Mouse (Mus musculus) cerebellum, adult 2 months (tissue): ENCODE measurements around the gene Ucn. TPM values are rescaled to one million over a fixed set of nuclear protein-coding genes. Genes with fewer than 3 reads are reported as not detected.
A peak's percentile ranks its signal among the peaks of the same experiment; 100 is the strongest.

Experiments
- DNase-seq, 2 experiments: peaks; one replicate each; pipeline ENCODE4 v3.0.0; 2021
- H3K27ac ChIP-seq: fragments of 200-500 bp; 2 replicates; pipeline ENCODE4 v1.5.1; 2012; ENCODE audit warnings: low read length, control low read depth, inconsistent platforms; ENCODE audit not compliant: insufficient read depth
- H3K27me3 ChIP-seq: fragments of 200-500 bp; 2 replicates; pipeline ENCODE4 v1.6.1; 2012; ENCODE audit warnings: inconsistent platforms, mild to moderate bottlenecking, low read length, moderate library complexity; ENCODE audit not compliant: control insufficient read depth, insufficient read depth
- H3K4me1 ChIP-seq: fragments of 200-500 bp; 2 replicates; pipeline ENCODE4 v1.6.1; 2011; ENCODE audit warnings: low read length; ENCODE audit not compliant: control insufficient read depth, insufficient read depth
- H3K4me3 ChIP-seq: fragments of 200-500 bp; replicated peaks from 2 replicates; pipeline ENCODE3; 2011; ENCODE audit warnings: mild to moderate bottlenecking, low read depth, low read length, control low read depth; ENCODE audit not compliant: insufficient read depth
- CTCF ChIP-seq: fragments of 200-500 bp; IDR thresholded peaks from 2 replicates; pipeline ENCODE4 v1.5.1; 2011; ENCODE audit warnings: low read depth, mild to moderate bottlenecking, control low read depth, low read length, moderate library complexity, borderline replicate concordance; ENCODE audit not compliant: insufficient read depth
- POLR2A ChIP-seq: fragments of 200-500 bp; IDR thresholded peaks from 2 replicates; pipeline ENCODE4 v1.6.1; 2011; ENCODE audit warnings: low read length, control low read depth, borderline replicate concordance; ENCODE audit not compliant: insufficient read depth
- WGBS: fragments of 180-500 bp; shearing (Covaris S2); methylation state at CpG from one replicate; pipeline ENCODE4 v1.1.7; 2018; 5-methylcytosine and 5-hydroxymethylcytosine counted together
- polyA plus RNA-seq: library from polyadenylated mRNA; depleted of rRNA; stranded (reverse); fragments of >200 nt; gene quantifications from 2 replicates; pipeline ENCODE4 v1.2.3, GENCODE M21; 2012

The Ucn gene
- polyA plus RNA-seq, 1 experiment = 1.2 TPM

GRCm38 (mm10) chr5:31154152-31154553 is 15.5 kb upstream of the Ucn start, which contains the start of gene Mpv17:
TSS of gene Mpv17 (minus strand) at chr5:31154251.
- peak; percentile 85 to 90 for DNase-seq
- TF ChIP-seq CTCF (no peak), POLR2A (peak; percentile 78; the same call in 1 of the 2 replicates)
- no peaks in the 10 kb centered on the region for H3K27me3 ChIP-seq
- peak within 1 kb of the TSS; percentile 81 for H3K4me3 ChIP-seq
- H3K4me1 ChIP-seq = peaks cover 7% of the 10 kb centered on the region
- peak within 1 kb of the TSS; percentile 48 for H3K27ac ChIP-seq
- WGBS = under 1% methylated on average over 19 of the region's 19 CpGs

DNA sequence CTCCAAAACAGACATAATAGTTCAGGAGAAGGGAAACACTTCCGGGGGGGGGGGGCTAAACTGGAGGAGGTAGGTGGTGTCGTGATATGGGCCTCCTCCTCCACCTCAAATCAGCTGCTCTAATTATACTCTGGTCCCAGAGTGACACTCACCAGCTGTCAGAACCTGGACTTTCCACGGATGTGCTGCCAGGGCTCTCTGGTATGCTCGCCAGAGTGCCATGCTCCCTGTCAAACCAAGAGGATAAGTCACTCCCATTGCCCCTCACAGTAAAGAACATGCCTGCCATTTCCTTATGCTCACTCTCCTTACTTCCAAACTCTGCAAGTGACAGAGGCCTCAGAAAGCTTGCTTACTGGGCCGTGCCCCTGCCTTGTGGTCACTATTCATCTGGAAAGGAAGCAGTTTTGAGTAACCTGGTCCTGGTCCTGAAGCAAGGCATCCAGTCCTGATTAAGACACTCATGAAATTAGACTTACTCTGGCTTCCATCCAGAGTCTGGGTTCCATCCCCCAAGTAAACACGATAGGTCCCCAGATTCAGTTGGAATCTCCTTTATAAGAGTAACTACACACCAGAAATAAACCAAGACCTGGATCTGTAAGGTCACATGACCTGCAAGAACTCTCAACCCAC is 15.0 kb upstream of the Ucn start:
- no peak for DNase-seq
- TF ChIP-seq POLR2A = no peak
- Histone ChIP-seq H3K27ac (peak overlapping the region; percentile 37), H3K4me3 (peak overlapping the region; percentile 81), H3K4me1 (peaks cover 7% of the 10 kb centered on the region), H3K27me3 (no peaks in the 10 kb centered on the region)
- WGBS = 15% methylated on average over 6 of the region's 6 CpGs

DNA sequence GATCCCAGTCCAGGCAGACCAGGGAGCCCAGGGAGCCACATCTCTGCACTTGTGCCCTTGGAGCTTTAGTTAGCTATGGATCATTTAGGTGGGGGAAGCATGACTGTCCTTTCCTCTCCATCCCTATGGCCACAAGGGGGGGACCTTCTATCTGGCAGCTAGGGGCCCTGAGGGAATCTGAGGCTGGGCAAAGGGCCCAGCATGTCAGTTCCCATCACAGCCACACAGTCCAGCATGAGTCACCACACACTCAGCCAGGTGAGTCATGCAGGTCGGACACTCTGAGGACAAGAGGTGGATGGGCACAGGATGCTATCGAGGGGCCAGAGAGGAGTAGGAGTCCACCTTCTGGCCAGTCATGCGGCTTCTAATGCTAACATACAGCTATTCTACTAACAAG is 13.1 kb upstream of the Ucn start:
- Histone ChIP-seq H3K27me3 (no peaks in the 10 kb centered on the region), H3K4me1 (peaks cover 7% of the 10 kb centered on the region), H3K4me3 (no peak overlapping the region), H3K27ac (peak overlapping the region; percentile 68)
- peak; percentile 69 to 87 for DNase-seq
- 12% methylated on average over 3 of the region's 3 CpGs for WGBS
- TF ChIP-seq POLR2A (no peak), CTCF (peak; percentile 33; the same call in 1 of the 2 replicates)

GRCm38 (mm10) chr5:31149781-31150180 is 11.2 kb upstream of the Ucn start:
- Histone ChIP-seq H3K4me3 (no peak overlapping the region), H3K4me1 (peaks cover 7% of the 10 kb centered on the region), H3K27ac (no peak overlapping the region), H3K27me3 (no peaks in the 10 kb centered on the region)
- DNase-seq = peak in 1 of 2 experiments; percentile 38
- 47% methylated on average over 4 of the region's 4 CpGs for WGBS
- no peak for TF ChIP-seq CTCF
- TF ChIP-seq POLR2A = no peak

- H3K27ac ChIP-seq = no peak overlapping the region
- 16% methylated on average over 9 of the region's 9 CpGs for WGBS
- no peak overlapping the region for H3K4me3 ChIP-seq
- DNase-seq = no peak
- H3K4me1 ChIP-seq = no peaks in the 10 kb centered on the region
- no peak for TF ChIP-seq CTCF
- TF ChIP-seq POLR2A = no peak
- peaks cover 7% of the 10 kb centered on the region; the same call in 1 of the 2 replicates for H3K27me3 ChIP-seq
Measured at GRCm38 (mm10) chr5:31138968-31139425, 368 bp upstream of the Ucn start.

DNA sequence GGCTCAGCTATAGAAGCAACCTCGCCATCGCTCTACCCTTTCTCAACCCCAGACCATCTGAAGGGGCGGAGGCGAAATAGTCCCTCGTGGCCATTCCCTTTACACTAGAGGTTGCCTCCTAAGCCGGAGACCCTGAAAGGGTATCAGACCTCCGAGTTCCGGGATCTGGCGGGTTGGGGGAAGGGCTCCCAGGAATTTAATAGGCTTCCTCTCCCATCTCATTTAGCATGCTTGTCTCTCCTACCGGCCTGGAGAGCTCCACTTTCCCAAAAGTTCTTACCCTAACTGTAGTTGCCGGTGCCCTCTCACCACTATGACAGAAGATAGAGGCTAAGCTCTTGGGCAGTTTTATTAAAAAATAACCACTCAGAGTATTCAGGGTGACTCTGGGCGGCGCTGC is 971 bp downstream of the Ucn start:
- Histone ChIP-seq H3K4me3 (no peak overlapping the region), H3K27ac (no peak overlapping the region), H3K4me1 (no peaks in the 10 kb centered on the region), H3K27me3 (peaks cover 7% of the 10 kb centered on the region; the same call in 1 of the 2 replicates)
- 1% methylated on average over 13 of the region's 13 CpGs for WGBS
- no peak for TF ChIP-seq POLR2A
- TF ChIP-seq CTCF = no peak
- no peak for DNase-seq

GRCm38 (mm10) chr5:31136730-31137424 is 1.8 kb downstream of the Ucn start:
- no peak for DNase-seq
- Histone ChIP-seq H3K4me1 (no peaks in the 10 kb centered on the region), H3K27me3 (peaks cover 7% of the 10 kb centered on the region; the same call in 1 of the 2 replicates), H3K27ac (no peak overlapping the region), H3K4me3 (no peak overlapping the region)
- WGBS = under 1% methylated on average over 33 of the region's 33 CpGs
- TF ChIP-seq POLR2A = no peak
- TF ChIP-seq CTCF = no peak

DNA sequence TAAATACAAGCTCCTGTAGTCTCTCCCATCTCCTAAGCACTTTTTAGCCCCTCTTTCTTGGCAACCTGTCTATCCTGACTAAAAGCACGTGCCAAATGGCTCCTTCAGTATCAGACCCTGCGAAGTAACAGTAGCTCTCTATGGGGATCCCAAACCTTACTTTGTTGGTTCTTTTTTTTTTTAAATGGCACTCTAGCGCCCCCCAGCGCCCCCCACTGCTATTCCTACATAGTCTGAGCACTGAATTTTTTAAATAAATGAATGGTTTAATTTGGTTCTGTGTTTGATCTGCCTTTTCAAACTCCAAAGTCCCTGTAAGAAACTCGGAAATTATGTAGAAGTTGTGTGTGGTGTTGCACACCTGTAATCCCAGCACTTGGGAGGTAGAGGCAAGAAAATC is 12.6 kb downstream of the Ucn start:
- DNase-seq = no peak
- H3K27ac ChIP-seq = no peak overlapping the region
- no peak overlapping the region for H3K4me3 ChIP-seq
- no peak for TF ChIP-seq CTCF
- TF ChIP-seq POLR2A = no peak
- H3K4me1 ChIP-seq = no peaks in the 10 kb centered on the region
- WGBS = 36% methylated on average over 5 of the region's 5 CpGs
- H3K27me3 ChIP-seq = no peaks in the 10 kb centered on the region
